Mouse (Mus musculus): ENCODE data around the gene Mtln. TPM values are rescaled to one million over a fixed set of nuclear protein-coding genes. Genes with fewer than 3 reads are reported as not detected.

Mtln gene
- polyA plus RNA-seq, 1 experiment from 2014 or later, result 34.9 TPM

Other genes with a start within 250 kb of the Mtln start
- 4.2 and 4.3 TPM in 2 replicates for gene Zfp661, start 205.4 kb downstream of the Mtln start, polyA plus RNA-seq (2015; fragmentation: Nextera tagmentation; extraction: Ambion mirVana)
- 114 and 120 TPM in 2 replicates for gene Mrps5, start 205.3 kb downstream of the Mtln start, polyA plus RNA-seq (2015; fragmentation: Nextera tagmentation; extraction: Ambion mirVana)
- gene Mal, start 135.8 kb downstream of the Mtln start, polyA plus RNA-seq (2015; fragmentation: Nextera tagmentation; extraction: Ambion mirVana), result 21.4 and 30.2 TPM in 2 replicates
- 5.3 and 6.5 TPM in 2 replicates for gene Mall, start 62.6 kb downstream of the Mtln start, polyA plus RNA-seq (2015; fragmentation: Nextera tagmentation; extraction: Ambion mirVana)
- 38.3 and 41.5 TPM in 2 replicates for gene Nphp1, start 3.6 kb downstream of the Mtln start, polyA plus RNA-seq (2015; fragmentation: Nextera tagmentation; extraction: Ambion mirVana)
- gene Bub1, start 39.4 kb upstream of the Mtln start, polyA plus RNA-seq (2015; fragmentation: Nextera tagmentation; extraction: Ambion mirVana), result 59.1 and 64.9 TPM in 2 replicates
- 0.25 and 0.60 TPM in 2 replicates for gene Acoxl, start 46.4 kb upstream of the Mtln start, polyA plus RNA-seq (2015; fragmentation: Nextera tagmentation; extraction: Ambion mirVana)

All from lung, embryonic 16.5 days (tissue).